Mouse (Mus musculus): ENCODE measurements around the gene Pef1.

The Pef1 gene

DNA sequence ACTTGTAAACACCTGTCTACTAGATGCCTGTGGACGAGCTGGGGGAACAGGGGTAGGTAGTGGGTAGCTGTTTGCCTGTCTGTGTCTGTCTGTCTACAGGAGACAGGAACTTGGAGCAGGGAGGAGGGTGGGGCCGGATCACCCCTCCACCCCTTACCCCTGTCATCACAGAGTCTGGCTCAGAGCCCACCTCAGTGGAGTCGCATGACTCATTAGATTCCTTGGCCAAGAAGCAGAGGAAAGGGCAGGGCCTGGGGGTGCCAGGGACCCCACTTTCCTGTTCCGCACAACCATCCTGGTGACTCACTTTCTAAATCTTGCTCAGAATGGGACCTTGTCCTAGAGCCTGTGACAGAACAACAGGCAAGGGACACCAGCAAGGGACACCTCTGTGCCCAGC is 74.7 kb downstream of the Pef1 start:
- DNase-seq = no peak

DNA sequence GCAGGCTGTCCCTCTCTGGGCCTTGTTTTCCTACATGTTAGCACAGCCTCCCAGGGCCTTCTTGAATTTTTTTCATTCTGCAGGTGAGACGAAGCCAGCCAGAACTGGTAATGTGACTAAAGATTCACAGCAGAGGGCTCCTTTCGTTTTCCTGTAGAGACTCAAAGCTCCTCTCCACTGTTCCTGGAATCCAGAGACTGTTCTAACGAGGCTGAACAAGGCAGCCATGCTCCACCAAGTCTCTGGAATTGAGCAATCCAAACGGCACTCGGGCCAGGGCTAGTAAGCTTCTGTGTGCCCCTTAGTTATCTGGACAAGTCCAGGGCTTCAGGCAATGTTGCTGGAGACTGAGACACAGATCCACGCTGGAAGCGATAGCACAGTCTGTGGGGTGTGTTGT is 75.2 kb downstream of the Pef1 start:
- DNase-seq = no peak

Measured in embryo, embryonic 11 days (tissue).